Mouse (Mus musculus): ENCODE measurements around the gene Poc1a.

DNA sequence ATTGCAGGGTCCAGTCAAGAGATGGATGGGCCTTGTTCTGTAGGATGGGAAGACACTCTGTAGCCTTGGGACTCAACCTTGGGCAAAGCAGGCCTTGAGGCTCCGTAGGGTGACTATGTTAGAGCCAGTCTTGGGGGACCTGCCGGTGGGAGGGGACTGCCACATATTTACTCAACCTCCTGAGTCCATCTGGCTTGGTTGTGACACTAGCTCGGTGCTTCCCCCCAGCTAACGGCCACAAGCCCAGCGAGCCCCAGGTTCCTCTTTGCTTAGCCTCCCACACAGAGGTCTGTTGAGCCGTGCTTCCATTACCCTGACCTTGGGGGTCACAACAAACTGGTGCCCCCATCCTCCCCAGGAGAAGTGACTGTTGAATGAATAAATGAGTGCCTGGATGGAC, 19.8 kb upstream of the Poc1a start:
- TF ChIP-seq CTCF (conservative IDR thresholded peaks at IDR 0.05; ENCODE audit: insufficient read depth, insufficient read length, low read depth, low read length) (no peak), POLR2A (IDR thresholded peaks at IDR 0.05; ENCODE audit: low read depth, low read length) (no peak)
